Mouse (Mus musculus) urinary bladder, postnatal 36 days (tissue): ENCODE measurements at regions not wholly inside any gene's neighbourhood (a gene's known extent, or its start where the extent isn't known, plus 50 kb on each side); places are given as distances from the start of the nearest gene placed in this dataset.

Experiments used
- DNase-seq, 2 experiments: peaks; one replicate each; pipeline ENCODE4 v3.0.0; 2022; ENCODE audit warnings: low spot score in 2 of 2, mixed read lengths in 1 of 2

DNA sequence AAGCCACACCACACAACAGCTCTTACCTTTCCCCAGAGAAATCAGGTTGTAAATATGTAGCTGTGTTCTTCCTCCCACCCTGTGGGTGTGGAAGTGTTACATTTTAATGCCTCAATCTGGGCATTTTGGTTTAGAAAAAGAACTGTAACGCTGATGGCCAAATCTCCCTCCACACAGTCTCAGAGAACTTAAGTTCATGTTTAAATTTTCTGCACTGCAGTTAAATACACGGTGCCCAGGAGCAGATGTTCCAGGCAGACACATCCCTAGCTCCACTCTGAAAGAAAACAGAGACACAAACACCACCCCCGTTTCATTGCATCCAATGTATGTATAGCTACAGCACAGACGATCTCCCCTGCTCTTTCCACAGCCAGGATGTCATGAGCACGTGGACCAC is 206.1 kb downstream of the Tle3 start:
- DNase-seq = no peak

DNA sequence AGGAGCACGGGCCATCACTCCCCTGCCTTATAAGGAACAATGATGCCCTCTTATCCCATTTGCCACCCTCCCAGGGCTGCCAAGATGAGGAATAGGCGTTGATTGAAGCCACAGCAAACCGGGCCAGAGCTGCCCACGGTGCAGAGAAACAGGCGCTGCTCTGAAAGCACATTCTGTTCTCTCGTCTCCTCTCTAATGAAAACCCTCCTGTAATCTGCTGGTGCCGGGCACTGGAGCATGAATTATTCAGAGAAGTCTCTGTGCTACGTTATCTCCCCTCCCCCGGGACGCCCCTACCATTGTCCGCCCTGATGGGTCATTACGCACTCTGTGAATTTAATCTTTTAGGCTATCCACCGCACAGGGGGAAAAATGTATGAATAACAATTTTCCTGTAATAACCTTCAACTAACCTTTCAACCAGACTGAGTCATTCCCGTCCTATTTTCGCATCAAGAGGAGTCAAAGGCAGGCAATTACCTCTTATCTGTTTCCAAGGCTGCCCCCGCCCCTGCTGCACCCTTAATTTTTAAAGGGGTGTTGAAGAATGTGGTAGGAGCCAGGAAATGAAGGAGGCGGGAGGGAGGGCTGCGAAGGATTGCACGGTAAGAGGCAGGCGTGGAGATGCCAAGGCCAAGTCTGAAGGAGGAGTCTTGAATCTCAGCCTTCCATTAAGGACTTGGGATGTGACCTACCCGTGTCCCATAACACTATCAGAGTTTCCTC is 201.6 kb downstream of the Tle3 start:
- no peak for DNase-seq

DNA sequence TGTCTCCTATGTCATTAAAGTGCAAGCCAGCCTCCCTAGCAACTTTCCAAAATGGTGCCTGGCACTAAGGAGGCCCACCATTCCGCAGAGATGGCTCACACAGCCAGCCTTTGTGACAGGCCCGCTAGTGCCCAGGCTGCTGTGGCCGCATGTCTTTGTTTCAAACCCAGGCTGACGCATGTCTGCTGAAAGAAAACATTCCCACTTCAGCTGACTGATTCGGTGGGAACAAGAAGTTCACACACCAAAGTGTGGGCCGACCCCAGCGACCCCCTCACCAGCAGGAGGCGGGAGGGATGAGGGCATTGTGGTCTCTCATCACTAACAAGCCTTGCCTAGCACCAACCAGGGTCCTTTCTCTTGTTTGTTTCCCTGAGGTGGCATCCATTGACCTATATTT is 190.9 kb downstream of the Tle3 start:
- DNase-seq = no peak

DNA sequence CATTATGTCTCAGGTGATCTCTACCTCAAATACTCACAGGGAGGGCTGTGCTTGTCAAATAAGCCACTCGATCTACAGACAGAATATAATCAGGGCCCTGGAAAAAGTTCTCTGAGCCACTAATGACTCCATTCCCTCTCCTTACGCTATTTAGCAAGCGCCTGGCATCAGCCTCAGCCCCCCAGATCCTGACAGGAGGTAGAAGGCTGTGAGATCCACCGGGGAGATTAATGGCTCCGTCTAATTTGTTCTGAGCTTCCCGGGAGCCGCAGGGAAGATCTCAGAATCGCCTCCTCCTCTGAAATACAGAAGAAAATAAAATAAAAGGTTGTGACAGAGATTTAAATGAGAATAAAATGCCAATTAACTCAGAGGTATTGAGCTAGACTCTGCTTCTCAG is 189.4 kb downstream of the Tle3 start:
- no peak for DNase-seq

DNA sequence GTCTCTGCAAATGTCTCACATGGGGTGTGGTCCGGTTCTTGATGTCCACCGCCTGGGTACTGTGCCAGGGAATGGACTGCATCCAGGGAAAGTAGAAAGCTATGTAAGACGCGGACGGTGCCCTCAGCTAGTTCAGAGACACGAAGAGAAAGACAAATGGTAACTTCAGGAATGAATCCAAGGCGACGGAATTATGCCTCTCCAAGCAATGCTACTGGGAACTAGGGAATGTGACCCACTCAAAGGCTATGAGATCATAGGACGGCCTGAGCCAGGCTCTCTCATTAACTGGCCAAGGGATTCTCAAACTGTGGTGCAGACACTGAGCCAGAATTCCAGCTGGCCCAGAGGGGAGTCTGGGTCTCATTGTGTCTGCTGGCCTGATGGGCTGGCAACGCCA is 186.5 kb downstream of the Tle3 start:
- peak in 1 of 2 experiments; percentile 26 for DNase-seq

DNA sequence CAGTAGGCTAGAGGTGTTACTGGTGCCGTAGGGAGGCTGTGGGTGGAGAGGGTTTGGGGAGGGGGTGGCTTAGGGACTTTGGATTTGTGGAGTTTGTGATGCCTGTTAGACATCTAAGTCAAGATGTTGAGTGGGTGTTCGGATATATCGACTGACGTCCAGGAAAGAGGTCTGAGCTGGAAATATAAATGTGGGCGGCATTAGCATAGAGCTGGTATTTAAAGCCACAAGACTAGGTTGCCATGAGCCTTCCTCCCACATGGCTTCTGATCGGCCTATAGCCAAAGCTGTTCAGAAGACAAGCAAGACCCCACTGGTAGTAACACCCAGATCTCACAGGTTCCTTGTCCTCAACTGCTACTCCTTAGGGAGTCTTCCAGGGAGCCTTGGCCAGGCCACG is 184.9 kb downstream of the Tle3 start:
- DNase-seq = no peak

DNA sequence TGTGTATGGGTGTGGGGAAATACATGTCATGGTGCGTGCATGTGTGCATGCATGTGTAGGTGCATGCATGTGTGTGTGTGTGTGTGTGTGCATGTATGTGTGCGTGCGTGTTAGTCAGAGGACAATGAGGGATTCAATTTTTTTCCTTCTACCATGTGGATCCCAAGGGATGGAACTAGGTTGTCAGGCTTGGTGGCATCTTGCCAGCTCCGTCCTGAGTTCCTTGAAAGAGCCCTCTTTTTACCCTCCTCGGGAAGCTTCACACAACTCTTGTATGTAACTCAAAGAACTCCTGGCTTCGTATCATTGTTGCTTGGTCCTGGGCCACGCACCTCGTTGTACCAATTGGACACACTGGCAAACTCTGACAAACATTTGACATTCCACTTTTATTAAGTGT is 183.0 kb downstream of the Tle3 start:
- no peak for DNase-seq

DNA sequence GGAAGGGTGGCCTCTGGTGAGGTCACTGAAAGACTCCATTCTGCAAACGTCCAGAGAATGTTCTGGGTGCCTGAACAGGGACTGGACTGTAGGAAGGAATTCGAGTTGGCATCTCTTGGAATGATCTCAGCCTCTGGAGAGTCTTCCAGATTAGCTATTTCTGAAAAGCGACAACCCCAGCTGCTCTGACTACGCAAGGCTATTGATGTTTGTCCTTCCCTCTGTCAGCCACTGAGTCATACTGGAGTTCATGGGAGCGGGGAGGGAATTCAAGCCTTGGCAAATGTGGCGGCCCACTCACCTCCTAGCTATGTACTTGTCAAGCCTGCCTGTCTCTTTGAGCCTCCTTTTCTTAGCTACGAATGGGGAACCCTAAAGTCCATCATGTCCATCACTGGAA is 182.4 kb downstream of the Tle3 start:
- peak in 1 of 2 experiments; percentile 15 for DNase-seq

DNA sequence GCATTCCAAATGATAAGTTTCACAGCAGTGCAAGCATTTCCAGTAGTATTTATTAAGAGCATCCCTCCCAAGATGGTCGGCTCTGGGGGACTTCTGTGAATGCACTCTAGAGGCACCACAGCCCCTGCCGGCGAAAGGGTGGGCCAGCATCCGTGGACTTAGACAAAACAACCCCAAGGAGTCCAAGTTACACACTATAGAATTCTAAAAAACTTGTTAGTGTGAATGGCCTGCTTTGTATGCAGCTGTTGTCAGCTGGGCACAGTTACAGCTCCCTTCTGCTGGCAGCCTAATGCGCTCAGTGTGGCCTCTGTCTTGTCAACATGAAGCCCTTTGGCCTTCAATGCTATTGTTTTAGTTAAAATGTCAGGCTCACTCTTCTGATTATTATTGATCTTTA is 181.5 kb downstream of the Tle3 start:
- no peak for DNase-seq

DNA sequence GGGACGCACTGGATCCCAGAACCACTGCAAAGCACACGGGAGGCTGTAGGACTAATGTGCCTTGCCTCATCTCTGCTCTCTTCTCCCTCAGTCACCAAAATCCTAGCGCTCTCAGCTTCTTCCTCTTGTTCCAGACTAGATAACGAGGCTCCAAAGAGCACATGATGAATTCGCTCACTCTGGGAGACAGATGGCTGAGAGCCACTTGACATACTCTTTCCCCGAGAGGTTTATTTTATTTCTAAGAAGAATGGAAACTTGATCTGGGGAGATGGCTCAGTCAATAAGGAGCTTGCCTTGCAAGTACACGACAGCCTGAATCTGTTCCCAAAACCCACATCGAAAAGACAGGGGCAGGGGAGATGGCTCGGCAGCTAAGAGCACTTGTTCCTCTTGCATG is 179.2 kb downstream of the Tle3 start:
- DNase-seq = no peak

DNA sequence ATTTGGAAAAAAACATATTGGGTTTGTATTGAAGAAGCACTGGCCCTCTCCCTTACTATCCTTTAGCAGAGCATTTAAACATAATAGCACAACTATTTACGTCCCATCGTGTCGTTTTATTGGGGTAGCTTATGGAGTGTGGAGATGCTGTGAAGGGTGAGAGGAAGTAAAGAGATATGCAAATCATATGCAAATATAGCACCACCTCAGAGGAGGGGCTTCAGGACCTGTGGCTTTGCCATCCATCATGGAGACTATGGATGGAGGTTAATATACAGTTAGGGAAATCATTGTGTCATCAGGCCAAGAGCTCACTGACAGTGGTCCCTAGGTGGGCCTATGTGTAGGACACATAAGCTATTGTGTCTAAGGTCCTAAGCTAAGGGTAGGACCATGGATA is 178.2 kb downstream of the Tle3 start:
- no peak for DNase-seq

DNA sequence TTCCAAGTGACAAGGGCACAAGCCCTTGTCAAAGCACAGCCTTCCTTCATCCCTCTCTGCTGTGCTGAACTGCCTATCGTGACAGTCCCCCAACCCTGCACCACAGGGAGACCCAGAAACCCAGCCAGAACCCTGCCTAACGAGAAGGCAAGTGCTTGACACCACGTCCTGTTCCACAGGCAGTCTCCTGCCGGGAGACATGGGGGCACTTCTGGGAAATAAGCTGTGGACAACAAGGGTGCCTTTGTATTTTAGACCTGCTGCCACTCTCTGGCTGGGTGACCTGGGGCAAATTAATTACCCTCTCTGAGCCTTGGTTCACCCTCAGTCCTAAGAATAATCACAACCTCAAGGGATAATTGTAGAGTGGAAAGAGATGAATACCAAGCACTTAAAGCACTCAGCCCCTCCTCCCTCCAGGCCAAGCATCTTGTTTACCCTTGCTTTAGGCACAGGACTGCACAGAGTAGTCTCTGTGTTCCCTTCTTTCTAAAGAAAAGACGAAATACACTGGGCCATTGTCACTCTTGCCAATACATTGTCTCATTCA is 177.6 kb downstream of the Tle3 start:
- DNase-seq = no peak

DNA sequence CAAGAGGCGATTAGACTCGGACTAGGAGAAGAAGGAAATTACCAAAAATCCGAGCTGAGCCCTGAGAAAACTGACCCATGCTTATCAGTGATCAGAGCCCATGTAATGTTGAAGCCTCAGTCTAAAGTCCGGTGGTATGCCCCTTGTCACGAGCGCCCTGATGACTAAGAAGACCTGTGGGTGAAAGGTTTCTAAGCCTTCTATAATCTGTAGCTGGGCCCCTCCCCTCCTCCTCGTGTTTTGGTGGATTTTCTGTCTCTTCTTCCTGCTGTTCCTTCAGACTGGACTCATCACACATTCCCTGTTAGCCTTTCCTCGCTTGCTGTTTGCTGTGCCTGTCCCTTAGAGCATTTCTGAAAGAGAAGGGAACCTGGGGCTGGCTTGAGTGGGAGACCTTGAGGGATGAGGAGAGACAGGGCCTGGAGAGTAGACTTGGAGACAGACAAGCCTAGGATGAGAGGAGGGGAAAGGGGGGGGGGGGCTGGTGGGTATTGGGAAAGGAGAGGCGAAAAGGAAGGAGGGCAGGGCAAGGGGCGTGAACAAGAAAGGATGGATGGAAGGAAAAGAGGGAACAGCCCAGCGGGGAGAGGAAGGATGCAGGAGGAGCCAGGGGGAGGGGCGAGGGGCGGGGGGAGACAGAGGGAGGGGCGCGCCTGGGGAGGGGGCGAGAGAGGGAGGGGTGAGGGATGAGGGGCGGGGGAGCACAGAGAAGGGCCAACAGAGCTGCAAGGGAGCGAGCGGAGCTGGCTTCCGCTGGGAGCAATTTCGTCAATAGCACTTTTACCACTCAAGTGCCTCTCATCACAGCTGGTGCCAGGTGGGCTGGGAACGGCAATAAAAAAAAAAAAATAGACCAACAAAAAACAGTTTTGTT is 165.4 kb downstream of the Tle3 start:
- DNase-seq = no peak

DNA sequence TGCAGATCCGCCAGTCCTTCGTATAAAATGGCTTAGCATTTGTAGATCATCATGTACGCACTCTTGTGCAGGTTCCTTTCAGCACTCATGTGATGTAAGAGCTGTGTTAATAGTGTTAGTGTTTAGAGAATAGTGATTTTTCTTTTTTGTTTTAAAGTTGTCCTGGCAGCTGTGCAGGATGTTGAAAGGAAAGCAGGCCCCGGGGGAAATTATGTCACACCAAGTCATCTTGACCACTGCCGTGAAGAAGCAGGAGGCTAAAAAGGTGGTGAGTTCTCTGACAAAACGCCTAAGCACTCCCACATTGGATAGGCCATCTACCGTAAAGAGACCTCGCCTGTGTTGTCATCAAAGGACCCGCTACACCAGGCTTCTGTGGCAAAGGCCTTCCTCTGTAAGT is 161.1 kb downstream of the Tle3 start:
- DNase-seq = no peak

DNA sequence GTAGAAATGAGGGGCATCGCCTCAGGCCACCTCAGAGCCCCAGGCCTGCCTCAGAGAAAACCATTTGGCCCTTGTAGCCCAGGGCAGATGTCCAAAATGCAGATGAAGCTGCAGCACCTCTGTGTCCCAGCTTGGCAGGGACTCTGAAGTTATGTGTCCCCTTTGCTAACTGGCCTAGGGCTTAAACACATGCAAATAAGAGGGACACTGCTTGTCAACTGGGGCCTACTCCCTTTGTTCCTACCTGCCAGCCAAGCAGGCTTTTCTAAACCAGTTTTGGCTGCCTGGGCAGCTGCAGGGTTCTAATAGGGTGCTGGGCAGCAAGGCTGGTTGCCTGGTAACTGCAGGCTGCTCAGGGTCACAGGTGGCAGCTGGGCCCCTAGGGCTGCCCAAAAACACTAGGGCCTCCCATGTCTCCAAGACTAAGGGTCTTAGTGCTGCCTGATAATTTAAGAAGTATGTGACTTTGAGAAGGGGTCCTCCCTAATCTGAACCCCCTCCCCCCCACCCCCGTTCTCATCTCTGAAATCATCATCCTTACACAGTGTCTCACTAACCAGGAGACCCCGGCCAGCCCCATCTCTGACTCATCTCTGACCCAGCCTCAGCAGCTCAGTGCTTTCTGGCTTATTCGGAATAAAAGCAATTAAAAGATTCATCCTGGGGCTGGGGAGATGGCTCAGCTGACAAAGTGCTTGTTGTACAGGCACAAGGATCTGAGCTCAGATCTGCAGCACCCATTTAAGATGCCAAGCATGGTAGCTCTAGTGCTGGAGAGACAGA is 158.3 kb downstream of the Tle3 start:
- no peak for DNase-seq

DNA sequence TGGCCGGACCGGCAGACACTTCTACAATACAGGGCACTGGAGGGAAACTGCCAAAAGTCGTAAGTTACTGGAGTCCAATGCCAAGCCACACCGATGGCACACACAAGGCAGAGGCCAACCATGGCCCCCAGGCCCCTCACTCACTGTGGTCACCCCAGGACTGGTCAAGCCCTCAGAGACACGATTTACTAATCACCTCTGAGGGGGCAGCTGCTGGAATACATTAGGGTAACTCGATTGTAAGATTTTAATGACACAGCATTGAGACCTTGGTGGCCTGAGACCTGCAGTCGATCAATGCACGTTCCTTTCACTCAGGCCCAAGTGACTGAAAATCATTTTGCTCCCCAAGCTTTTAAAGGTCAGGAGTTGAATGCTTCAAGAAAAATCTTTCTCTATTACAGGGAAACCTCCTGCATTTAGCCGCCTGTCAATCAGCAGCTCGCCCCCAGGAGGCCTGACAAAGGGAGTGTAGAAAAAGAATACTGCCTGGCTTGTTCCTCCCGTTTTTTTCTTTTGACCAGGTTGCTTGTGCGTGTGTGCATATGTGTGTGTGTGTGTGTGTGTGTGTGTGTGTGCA is 156.2 kb downstream of the Tle3 start:
- no peak for DNase-seq

DNA sequence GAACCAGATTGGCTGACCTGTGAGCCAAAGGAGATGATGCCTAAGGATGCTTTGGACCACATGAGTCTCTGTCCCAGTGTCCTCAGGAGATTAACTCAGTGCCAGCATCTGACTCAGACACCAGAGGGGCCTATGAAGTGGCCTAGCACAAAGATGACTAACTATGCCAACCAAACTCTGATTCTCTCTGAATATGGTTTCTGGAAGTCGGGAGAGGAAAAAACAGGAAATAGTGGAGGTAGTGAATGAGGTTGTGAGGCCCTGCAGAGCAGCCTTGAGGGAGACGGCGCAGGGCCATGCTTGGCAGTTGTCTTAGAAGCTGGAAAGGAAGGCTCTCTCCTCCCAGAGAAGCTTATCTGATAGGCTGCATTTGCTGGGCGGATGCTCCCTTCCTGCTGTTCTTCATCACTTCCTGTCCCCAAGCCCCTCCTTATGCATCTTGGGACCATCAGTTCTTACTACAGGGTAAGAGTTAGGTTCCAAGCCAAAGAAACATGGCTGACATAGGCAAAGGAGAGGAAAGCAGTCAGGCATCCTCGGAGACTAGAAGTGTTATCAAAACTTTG is 155.4 kb downstream of the Tle3 start:
- no peak for DNase-seq

DNA sequence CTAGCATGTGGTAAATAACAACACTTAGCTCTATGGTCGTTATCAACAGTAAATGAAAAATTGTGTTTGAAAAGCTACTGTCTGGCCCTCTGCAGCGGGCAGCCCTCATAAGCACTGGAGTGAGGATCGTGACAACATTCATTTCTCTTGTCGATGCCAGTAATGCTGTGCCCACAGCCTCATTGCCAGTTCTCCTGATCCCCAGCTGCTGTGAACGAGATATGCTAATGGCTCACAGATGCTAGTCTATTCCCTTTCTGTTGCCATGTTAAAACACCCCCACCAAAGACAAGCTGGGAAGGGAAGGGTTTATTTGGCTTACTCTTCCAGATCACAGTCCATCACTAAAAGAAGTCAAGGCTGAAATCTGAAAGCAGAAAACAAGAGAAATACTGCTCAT is 148.0 kb downstream of the Tle3 start:
- no peak for DNase-seq

DNA sequence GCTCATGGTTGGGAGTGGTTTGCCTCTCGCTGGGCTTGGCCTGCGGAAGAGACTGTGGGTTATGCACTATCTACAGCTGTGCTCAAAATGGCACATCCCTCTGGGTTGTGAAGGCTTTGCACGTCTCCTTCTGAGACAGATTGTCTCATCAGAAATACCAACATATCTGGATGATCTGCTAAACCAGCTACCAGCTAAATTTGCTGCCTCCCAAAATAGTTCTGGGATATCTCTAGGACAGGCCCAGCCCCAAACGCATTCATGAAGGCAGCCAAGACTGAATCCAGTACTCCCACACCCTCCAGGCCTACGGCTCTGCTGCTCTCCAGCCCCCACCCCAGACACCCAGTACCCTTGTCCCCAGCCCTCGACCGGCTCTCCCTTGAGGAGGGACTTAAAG is 145.7 kb downstream of the Tle3 start:
- DNase-seq = no peak

DNA sequence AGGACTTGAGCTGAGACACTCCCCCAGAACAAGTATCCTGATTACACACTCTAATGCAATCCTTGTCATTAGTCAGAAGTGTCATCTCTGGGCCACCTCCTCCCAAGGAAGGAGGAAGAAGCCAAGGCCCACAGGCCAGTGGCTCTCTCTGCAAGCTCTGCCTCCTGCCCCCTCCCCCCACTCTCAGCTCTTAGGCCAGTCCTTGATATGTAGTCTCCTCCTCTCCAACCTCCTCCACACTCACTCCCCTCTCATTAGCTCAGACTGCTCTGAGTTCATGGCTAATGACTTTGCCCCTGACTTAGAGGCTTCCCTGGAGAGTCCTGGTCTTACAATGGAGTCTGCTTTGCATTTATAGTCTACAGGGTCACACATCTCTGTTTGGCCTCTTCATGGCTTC is 139.3 kb downstream of the Tle3 start:
- no peak for DNase-seq

DNA sequence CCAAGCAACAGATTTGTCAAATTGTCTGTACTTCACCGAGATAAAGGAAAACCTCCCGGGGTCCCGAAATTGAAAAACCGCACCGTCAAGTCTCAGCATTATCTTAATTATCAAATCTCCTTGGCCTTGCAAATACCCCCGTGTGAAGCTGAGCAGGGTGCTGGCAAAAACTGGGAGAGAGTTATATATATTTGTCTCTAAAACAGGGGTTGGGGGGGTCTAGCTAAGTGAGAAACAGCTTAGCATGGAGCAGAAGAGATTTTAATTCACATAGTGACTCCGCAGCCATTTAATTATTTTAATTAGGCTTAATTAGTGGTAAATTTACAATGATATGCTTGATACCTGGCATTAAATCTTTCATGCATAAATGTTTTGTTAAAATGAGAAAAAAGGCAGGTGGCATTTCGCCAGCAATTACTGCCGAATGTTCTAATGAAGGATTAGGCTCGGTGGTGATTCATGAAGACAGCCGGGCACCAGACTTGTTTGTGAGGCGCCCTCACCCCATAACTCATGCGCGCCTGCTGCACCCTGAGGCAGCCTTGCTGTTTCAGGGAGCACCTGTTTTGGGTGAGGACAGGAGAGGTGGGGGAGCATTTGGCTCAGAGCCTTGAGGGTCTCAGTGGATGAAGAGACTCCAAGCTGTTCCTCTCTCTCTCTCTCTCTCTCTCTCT is 138.2 kb downstream of the Tle3 start:
- no peak for DNase-seq
